Mouse (Mus musculus): ENCODE measurements around the gene Klk1.
"Not testable (repeated sequence)": the region's sequence is repeated elsewhere in the genome, so short reads cannot be mapped to it uniquely, and the experiment has no call there.

- TF ChIP-seq CTCF, POLR2A (IDR thresholded peaks at IDR 0.05; ENCODE audit: extremely low read depth, insufficient read depth, low read length): not testable (repeated sequence)
Observed at GRCm38 (mm10) chr7:44221601-44222000, 3.6 kb upstream of the Klk1 start.
